Mouse (Mus musculus) neural tube, embryonic 11.5 days (tissue): ENCODE measurements around the gene Wdr53. TPM values are rescaled to one million over a fixed set of nuclear protein-coding genes. Genes with fewer than 3 reads are reported as not detected.
A peak's percentile ranks its signal among the peaks of the same experiment; 100 is the strongest.
"Not testable (repeated sequence)": the region's sequence is repeated elsewhere in the genome, so short reads cannot be mapped to it uniquely, and the experiment has no call there.

Experiments
- ATAC-seq: fragments of 200-750 bp; cut with Nextera tagmentation; 2 replicates; pipeline ENCODE4 v1.8.0; 2017; ENCODE audit warnings: moderate number of reproducible peaks, mild to moderate bottlenecking, moderate TSS enrichment, moderate library complexity; ENCODE audit not compliant: insufficient read depth, low FRiP score, low TSS enrichment
- DNase-seq: peaks from one replicate; pipeline ENCODE4 v3.0.0-alpha.2; 2015; ENCODE audit warnings: low spot score
- H3K27ac ChIP-seq: fragments of 300-500 bp; sonication (generic); 2 replicates; pipeline ENCODE4 v1.5.1; 2014; ENCODE audit warnings: low read depth, mild to moderate bottlenecking, low read length
- H3K27me3 ChIP-seq: fragments of 300-500 bp; sonication (generic); 2 replicates; pipeline ENCODE4 v1.6.1; 2014; ENCODE audit warnings: mild to moderate bottlenecking, low read length, mixed read lengths; ENCODE audit not compliant: control insufficient read depth, insufficient read depth
- H3K36me3 ChIP-seq: fragments of 300-500 bp; sonication (generic); 2 replicates; pipeline ENCODE4 v1.6.1; 2014; ENCODE audit warnings: mild to moderate bottlenecking, low read length, moderate library complexity, mixed read lengths; ENCODE audit not compliant: control insufficient read depth, insufficient read depth
- H3K4me1 ChIP-seq: fragments of 300-500 bp; sonication (generic); 2 replicates; pipeline ENCODE4 v1.6.1; 2014; ENCODE audit warnings: low read length, mixed read lengths; ENCODE audit not compliant: control insufficient read depth, insufficient read depth
- H3K4me2 ChIP-seq: fragments of 300-500 bp; sonication (generic); 2 replicates; pipeline ENCODE4 v1.6.1; 2014; ENCODE audit warnings: low read depth, mild to moderate bottlenecking, moderate library complexity
- H3K4me3 ChIP-seq: fragments of 300-500 bp; sonication (generic); 2 replicates; pipeline ENCODE4 v1.5.1; 2014; ENCODE audit warnings: low read depth, low read length
- H3K9ac ChIP-seq: fragments of 300-500 bp; sonication (generic); 2 replicates; pipeline ENCODE4 v1.6.1; 2014; ENCODE audit warnings: mild to moderate bottlenecking, low read length
- H3K9me3 ChIP-seq: fragments of 300-500 bp; sonication (generic); 2 replicates; pipeline ENCODE4 v1.6.1; 2016; ENCODE audit warnings: low read length; ENCODE audit not compliant: control insufficient read depth
- WGBS: fragments of 180-500 bp; shearing (Covaris S2); extraction: QIAGEN DNeasy Blood & Tissue Kit; methylation state at CpG from one replicate; pipeline ENCODE4 v1.1.7; 2014; 5-methylcytosine and 5-hydroxymethylcytosine counted together
- polyA plus RNA-seq: library from polyadenylated mRNA; unstranded; fragments of >200 nt; fragmentation: Nextera tagmentation; extraction: Ambion mirVana; gene quantifications from 2 replicates; pipeline ENCODE4 v1.2.1, GENCODE M21; 2014

Gene Wdr53
- polyA plus RNA-seq, 1 experiment from 2014 or later = 19.4 TPM

DNA sequence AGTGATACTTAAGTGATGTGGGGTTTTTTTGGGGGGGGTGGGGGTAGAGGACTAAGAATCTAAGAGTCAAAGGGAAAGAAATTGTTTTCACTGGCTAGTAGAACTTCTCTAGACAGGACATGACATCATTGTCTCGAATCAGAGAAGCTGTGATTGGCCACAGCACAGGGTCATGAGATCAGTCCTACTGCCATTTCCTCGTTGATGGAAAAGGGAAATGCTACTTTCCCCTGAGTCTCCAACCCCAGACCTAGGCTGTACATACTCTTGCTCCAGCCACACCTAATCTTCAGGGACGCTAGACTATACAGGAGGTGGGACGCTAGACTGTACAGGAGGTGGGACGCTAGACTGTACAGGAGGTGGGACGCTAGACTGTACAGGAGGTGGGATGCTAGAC, 28.0 kb downstream of the Wdr53 start:
- Histone ChIP-seq H3K27me3 (no peaks in the 10 kb centered on the region), H3K9ac (no peak overlapping the region), H3K36me3 (no peaks in the 10 kb centered on the region; the same call in 1 of the 2 replicates), H3K9me3 (no peaks in the 10 kb centered on the region), H3K4me2 (no peak overlapping the region), H3K4me3 (no peak overlapping the region), H3K4me1 (peaks cover 10% of the 10 kb centered on the region; the same call in 1 of the 2 replicates), H3K27ac (no peak overlapping the region)
- DNase-seq (no peak), ATAC-seq (no peak)
- WGBS = 89% methylated on average over 6 of the region's 6 CpGs

- peaks cover 10% of the 10 kb centered on the region; the same call in 1 of the 2 replicates for H3K4me1 ChIP-seq
- DNase-seq = no peak
- H3K36me3 ChIP-seq = no peaks in the 10 kb centered on the region; the same call in 1 of the 2 replicates
- no peak overlapping the region for H3K27ac ChIP-seq
- H3K4me2 ChIP-seq = no peak overlapping the region
- no peaks in the 10 kb centered on the region for H3K9me3 ChIP-seq
- no peak for ATAC-seq
- no peaks in the 10 kb centered on the region for H3K27me3 ChIP-seq
- 74% methylated on average over 1 of the region's 1 CpGs for WGBS
- H3K4me3 ChIP-seq = no peak overlapping the region
- no peak overlapping the region for H3K9ac ChIP-seq
These were observed 28.8 kb downstream of the Wdr53 start for GRCm38 (mm10) chr16:32275830-32276229.

DNA sequence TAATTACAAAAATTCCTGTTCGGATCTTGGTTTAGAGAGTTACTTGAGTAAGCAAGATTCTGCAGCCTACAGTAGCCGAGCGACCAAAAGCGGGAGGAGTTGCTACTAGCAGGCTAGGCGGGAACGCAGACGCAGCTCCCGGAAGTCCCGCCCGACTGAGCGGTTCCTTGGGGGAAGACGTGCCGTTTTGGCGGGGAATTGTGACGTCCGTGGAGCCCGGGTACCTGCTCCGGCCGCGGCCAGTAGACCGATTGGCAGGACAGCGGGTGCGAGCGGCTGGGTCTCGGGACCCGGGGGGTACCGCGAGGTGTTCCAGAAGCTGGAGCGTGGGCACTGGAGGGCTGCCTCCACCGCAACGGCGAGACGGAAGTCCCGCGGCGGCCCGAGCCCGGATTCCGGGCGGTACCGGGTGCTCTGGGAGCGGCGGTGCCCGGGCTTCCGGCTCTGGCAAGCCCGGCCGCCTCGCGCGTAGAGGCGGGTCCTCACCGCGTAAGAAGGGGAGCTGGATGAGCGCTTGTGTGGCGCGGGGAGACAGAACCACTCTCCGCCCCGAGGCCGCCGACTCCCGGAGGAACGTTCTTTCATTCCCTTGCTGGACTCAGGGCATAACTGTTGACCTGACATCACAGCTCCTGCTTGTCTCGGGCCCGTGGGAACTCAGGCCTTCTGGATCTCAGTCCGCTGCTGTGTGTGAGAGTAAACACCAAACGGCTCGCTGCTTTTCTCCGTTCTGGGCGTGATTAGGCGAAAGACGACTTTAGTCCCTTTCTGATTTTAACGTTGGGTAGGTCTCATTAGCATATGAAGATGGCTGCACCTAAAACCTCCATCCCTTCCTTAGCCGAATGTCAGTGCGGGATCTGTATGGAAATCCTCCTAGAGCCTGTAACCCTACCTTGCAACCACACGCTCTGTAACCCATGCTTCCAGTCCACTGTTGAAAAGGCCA, 30.6 kb downstream of the Wdr53 start, which contains the start of gene Rnf168:
TSS of gene Rnf168 (plus strand) at position 152 of the 949 bp plus-strand sequence.
- no peaks in the 10 kb centered on the region; the same call in 1 of the 2 replicates for H3K36me3 ChIP-seq
- H3K4me1 ChIP-seq = peaks cover 10% of the 10 kb centered on the region; the same call in 1 of the 2 replicates
- peak within 1 kb of the TSS; percentile 89 for H3K9ac ChIP-seq
- peak within 1 kb of the TSS; percentile 87 for H3K4me3 ChIP-seq
- peak within 1 kb of the TSS; percentile 86 for H3K27ac ChIP-seq
- H3K9me3 ChIP-seq = no peaks in the 10 kb centered on the region
- H3K27me3 ChIP-seq = no peaks in the 10 kb centered on the region
- ATAC-seq (peak; percentile 88), DNase-seq (peak; percentile 90)
- WGBS = under 1% methylated on average over 74 of the region's 75 CpGs
- peak within 1 kb of the TSS; percentile 67 for H3K4me2 ChIP-seq

DNA sequence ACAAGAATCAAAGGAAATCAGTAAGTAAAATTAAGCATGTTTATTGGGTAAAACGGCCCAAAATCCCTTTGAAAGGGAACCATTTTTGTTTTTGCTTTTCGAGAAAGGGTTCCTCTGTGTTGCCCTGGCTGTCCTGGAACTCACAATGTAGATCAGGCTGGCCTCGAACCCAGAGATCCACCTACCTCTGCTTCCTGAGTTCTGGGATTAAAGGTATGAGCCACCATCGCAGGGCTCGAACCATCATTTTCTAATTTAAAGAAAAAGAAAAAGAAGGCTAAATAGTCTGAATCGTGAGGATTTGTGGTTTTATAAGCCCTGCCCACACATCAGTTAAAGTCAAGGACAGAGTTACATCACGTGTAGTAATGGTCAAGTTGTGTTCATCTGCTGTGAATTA, 31.4 kb downstream of the Wdr53 start:
- ATAC-seq = no peak
- Histone ChIP-seq H3K27ac (no peak overlapping the region), H3K4me1 (peaks cover 10% of the 10 kb centered on the region; the same call in 1 of the 2 replicates), H3K4me2 (peak overlapping the region; percentile 67), H3K4me3 (peak overlapping the region; percentile 87), H3K36me3 (no peaks in the 10 kb centered on the region; the same call in 1 of the 2 replicates), H3K9ac (peak overlapping the region; percentile 89), H3K9me3 (no peaks in the 10 kb centered on the region), H3K27me3 (no peaks in the 10 kb centered on the region)
- DNase-seq = no peak
- 64% methylated on average over 7 of the region's 7 CpGs for WGBS

- Histone ChIP-seq H3K27ac (no peak overlapping the region), H3K36me3 (no peaks in the 10 kb centered on the region; the same call in 1 of the 2 replicates), H3K4me2 (peak overlapping the region; percentile 24), H3K9me3 (no peaks in the 10 kb centered on the region), H3K4me1 (peaks cover 10% of the 10 kb centered on the region; the same call in 1 of the 2 replicates), H3K4me3 (no peak overlapping the region), H3K9ac (no peak overlapping the region), H3K27me3 (no peaks in the 10 kb centered on the region)
- WGBS = 94% methylated on average over 8 of the region's 8 CpGs
- DNase-seq = no peak
- no peak for ATAC-seq
These were observed 33.2 kb downstream of the Wdr53 start for GRCm38 (mm10) chr16:32280211-32280610.

DNA sequence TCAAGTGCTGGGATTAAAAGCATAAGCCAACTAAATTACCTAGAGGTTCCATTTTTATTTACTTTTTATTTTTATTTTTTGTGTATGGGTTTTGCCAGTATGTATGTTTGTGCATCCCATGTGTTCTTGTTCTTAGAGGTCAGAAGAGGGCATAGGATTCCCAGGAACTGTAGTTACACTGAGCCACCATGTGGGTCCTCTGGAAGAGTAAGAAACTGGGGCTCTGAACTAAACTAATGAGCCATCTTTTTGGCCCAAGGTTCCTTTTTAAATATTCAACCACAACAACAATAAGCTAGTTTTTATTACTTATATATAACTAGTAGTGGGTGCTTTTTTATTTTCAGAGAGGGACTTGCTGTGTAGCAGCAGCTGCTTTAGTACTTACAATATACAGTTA, 35.6 kb downstream of the Wdr53 start:
- Histone ChIP-seq H3K27ac (no peak overlapping the region), H3K4me1 (peaks cover 10% of the 10 kb centered on the region; the same call in 1 of the 2 replicates), H3K9me3 (no peaks in the 10 kb centered on the region), H3K9ac (no peak overlapping the region), H3K36me3 (no peaks in the 10 kb centered on the region; the same call in 1 of the 2 replicates), H3K4me3 (no peak overlapping the region), H3K27me3 (no peaks in the 10 kb centered on the region), H3K4me2 (no peak overlapping the region)
- ATAC-seq = no peak
- no peak for DNase-seq

- no peaks in the 10 kb centered on the region for H3K4me1 ChIP-seq
- no peak for DNase-seq
- H3K4me3 ChIP-seq = no peak overlapping the region
- WGBS = 91% methylated on average over 4 of the region's 4 CpGs
- no peaks in the 10 kb centered on the region for H3K27me3 ChIP-seq
- H3K36me3 ChIP-seq = peaks cover 13% of the 10 kb centered on the region
- H3K4me2 ChIP-seq = no peak overlapping the region
- H3K9ac ChIP-seq = no peak overlapping the region
- ATAC-seq = no peak
- H3K27ac ChIP-seq = no peak overlapping the region
- H3K9me3 ChIP-seq = no peaks in the 10 kb centered on the region
These were observed 44.8 kb downstream of the Wdr53 start for GRCm38 (mm10) chr16:32291821-32292220.

GRCm38 (mm10) chr16:32299617-32300016, 52.6 kb downstream of the Wdr53 start:
- not testable (repeated sequence) for H3K4me2 ChIP-seq, DNase-seq, H3K27me3 ChIP-seq, H3K9me3 ChIP-seq, H3K36me3 ChIP-seq, H3K4me1 ChIP-seq, H3K9ac ChIP-seq, ATAC-seq, H3K27ac ChIP-seq, H3K4me3 ChIP-seq
- WGBS = 97% methylated on average over 4 of the region's 4 CpGs
